Mouse (Mus musculus) cerebellum, adult 2 months (tissue): ENCODE data around the gene Dgkz.

ENCODE experiments used
- CTCF ChIP-seq: fragments of 200-500 bp; IDR thresholded peaks from 2 replicates; pipeline ENCODE4 v1.5.1; 2011; ENCODE audit warnings: low read depth, mild to moderate bottlenecking, control low read depth, low read length, moderate library complexity, borderline replicate concordance; ENCODE audit not compliant: insufficient read depth
- POLR2A ChIP-seq: fragments of 200-500 bp; IDR thresholded peaks from 2 replicates; pipeline ENCODE4 v1.6.1; 2011; ENCODE audit warnings: low read length, control low read depth, borderline replicate concordance; ENCODE audit not compliant: insufficient read depth

GRCm38 (mm10) chr2:92004617-92005016 is 29.0 kb upstream of the Dgkz start:
- TF ChIP-seq CTCF, result no peak
- TF ChIP-seq POLR2A, result no peak
